Mouse (Mus musculus): Measurements from ENCODE around the gene Synj2. TPM values are rescaled to one million over a fixed set of nuclear protein-coding genes. Genes with fewer than 3 reads are reported as not detected.

The Synj2 gene
- polyA plus RNA-seq, 1 experiment: 11.2 TPM

DNA sequence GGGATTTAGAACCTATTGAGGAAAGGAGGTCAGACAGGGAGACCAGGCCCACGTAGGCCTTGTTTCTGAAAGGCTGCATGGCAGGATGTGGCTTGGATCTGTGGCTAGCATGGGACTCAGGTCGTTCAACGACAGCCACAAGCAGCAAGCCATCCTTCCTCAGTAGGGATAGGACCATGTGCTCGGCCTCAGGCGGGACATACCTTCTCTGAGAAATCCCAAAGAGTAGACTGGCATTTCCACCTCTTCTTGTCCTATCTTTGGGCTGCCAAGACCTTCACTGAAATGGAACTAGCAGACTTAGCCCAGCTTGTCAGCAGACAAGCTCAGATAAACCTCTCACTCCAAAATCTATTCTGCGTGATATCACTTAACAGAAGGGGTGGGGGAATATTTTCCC lies 62.6 kb downstream of the Synj2 start:
- Histone ChIP-seq H3K27ac (ENCODE audit: insufficient read depth, low read depth, low read length) (no peak overlapping the region), H3K4me3 (ENCODE audit: insufficient read depth, low read length) (no peak overlapping the region), H3K4me1 (ENCODE audit: control insufficient read depth, insufficient read depth, low read length) (peaks cover 59% of the 10 kb centered on the region)
- TF ChIP-seq POLR2A (IDR thresholded peaks at IDR 0.05; ENCODE audit: borderline replicate concordance, low read depth, low read length): no peak
- TF ChIP-seq CTCF (IDR thresholded peaks at IDR 0.05; ENCODE audit: low read depth, low read length): no peak

- TF ChIP-seq CTCF (IDR thresholded peaks at IDR 0.05; ENCODE audit: low read depth, low read length) (no peak), POLR2A (IDR thresholded peaks at IDR 0.05; ENCODE audit: borderline replicate concordance, low read depth, low read length) (no peak)
- H3K27ac ChIP-seq (ENCODE audit: insufficient read depth, low read depth, low read length): peak overlapping the region; percentile 91
- 0 out of 2 replicates have a peak overlapping the region, but pooled peaks have one; percentile 2 for H3K4me3 ChIP-seq (ENCODE audit: insufficient read depth, low read length)
- H3K4me1 ChIP-seq (ENCODE audit: control insufficient read depth, insufficient read depth, low read length): peaks cover 66% of the 10 kb centered on the region
These were observed 64.2 kb downstream of the Synj2 start for GRCm38 (mm10) chr17:6005246-6005637.

DNA sequence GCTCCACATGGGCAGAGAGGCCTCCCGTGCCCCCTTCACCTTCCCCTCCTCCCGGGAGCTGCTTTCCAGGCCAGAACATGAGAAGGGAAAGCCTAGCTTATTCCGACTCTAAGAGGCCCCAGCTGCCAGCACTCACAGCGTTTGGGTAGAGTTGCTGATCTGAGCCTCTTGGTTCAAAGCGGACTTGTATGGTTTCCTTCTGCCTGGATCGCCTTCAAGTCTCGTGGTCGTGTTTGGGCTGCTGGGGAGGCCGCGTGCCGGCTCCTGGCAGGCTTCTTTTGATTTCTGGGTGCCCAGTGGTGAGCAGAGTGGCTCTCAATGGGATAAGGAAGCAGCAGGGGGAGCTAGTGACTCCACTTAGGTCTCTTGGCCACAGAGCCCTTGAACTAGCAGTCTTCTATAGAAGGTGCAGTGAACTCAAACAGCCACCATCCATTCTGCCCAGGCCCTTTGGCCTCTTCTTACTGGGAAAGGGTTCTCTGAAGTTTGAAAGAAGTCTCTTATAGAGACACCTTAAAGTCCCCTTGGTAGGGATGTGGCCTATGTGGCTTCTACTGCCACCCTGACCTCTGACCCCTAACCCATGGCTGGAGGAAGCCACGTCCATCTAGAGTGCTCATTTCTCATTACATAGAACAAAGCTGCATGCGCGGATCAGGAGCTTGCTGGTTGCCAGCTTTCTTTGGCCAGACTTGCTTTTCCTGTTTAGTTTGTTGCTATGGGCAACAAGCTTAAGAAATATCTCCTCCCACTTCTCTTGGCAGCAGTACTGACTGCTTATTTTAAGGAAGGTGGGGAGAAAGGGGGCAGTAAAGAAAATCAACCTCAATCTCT lies 64.8 kb downstream of the Synj2 start:
- TF ChIP-seq CTCF (IDR thresholded peaks at IDR 0.05; ENCODE audit: low read depth, low read length) (no peak; the same call in 1 of the 2 replicates), POLR2A (IDR thresholded peaks at IDR 0.05; ENCODE audit: borderline replicate concordance, low read depth, low read length) (no peak)
- Histone ChIP-seq H3K4me1 (ENCODE audit: control insufficient read depth, insufficient read depth, low read length) (peaks cover 62% of the 10 kb centered on the region), H3K27ac (ENCODE audit: insufficient read depth, low read depth, low read length) (peak overlapping the region; percentile 91), H3K4me3 (ENCODE audit: insufficient read depth, low read length) (0 out of 2 replicates have a peak overlapping the region, but pooled peaks have one; percentile 2)

DNA sequence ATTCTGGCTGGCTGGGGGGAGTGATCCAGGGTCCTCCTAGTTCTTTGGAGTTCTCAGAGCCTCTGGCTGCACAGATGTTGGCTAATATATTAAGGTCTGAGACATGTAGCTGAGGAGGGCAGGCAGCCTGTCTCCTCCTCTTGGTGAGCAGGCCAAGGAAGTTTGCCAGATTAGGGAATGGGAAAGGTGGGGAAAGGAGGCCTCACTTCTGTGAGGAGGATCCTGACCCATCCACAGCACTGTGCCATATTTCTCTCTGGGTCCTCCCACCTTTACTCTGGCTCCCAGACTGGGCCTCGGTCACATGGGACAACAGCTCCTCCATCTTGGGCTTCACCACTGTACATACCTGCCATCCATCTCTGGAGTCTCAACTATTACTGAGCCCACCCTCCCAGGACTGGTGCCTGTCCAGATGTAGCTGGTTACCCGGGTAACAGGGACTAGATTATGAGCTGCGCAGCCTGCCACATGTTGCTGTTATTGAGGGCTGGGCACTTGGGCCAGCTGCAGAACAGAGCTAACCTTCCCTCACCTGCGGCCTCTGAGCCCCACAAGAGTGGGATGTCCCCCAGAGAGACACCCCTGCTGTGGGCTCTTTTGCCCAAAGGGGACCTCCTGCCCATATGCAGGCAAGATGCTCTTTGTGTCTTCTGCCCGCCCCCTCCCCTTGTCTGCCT lies 66.2 kb downstream of the Synj2 start:
- no peak for TF ChIP-seq POLR2A (IDR thresholded peaks at IDR 0.05; ENCODE audit: borderline replicate concordance, low read depth, low read length)
- TF ChIP-seq CTCF (IDR thresholded peaks at IDR 0.05; ENCODE audit: low read depth, low read length): no peak
- Histone ChIP-seq H3K4me1 (ENCODE audit: control insufficient read depth, insufficient read depth, low read length) (peaks cover 51% of the 10 kb centered on the region), H3K4me3 (ENCODE audit: insufficient read depth, low read length) (peak overlapping the region; percentile 26; the same call in 1 of the 2 replicates), H3K27ac (ENCODE audit: insufficient read depth, low read depth, low read length) (peak overlapping the region; percentile 97)

DNA sequence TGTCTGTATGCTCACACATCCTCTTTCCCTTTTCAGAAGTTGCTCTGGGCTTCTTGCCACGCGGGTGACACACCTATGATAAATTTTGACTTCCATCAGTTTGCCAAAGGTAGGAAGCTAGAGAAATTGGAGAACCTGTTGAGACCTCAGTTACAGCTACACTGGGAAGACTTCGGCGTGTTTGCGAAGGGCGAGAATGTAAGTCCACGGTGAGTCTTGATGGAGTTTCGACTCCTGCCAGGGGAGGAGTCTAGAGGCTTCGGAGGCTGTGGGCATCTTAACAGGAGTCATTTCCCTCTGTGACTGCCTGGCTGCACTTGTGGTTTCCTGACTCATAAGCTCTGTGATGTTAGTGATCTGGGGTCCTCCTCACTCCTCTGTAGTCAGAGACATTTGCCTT lies 66.8 kb downstream of the Synj2 start:
- H3K4me3 ChIP-seq (ENCODE audit: insufficient read depth, low read length): peak overlapping the region; percentile 26
- H3K4me1 ChIP-seq (ENCODE audit: control insufficient read depth, insufficient read depth, low read length): peaks cover 45% of the 10 kb centered on the region
- no peak for TF ChIP-seq POLR2A (IDR thresholded peaks at IDR 0.05; ENCODE audit: borderline replicate concordance, low read depth, low read length)
- no peak for TF ChIP-seq CTCF (IDR thresholded peaks at IDR 0.05; ENCODE audit: low read depth, low read length)
- peak overlapping the region; percentile 97 for H3K27ac ChIP-seq (ENCODE audit: insufficient read depth, low read depth, low read length)

GRCm38 (mm10) chr17:6008590-6008989 lies 67.5 kb downstream of the Synj2 start:
- H3K4me3 ChIP-seq (ENCODE audit: insufficient read depth, low read length): no peak overlapping the region; the same call in 1 of the 2 replicates
- TF ChIP-seq CTCF (IDR thresholded peaks at IDR 0.05; ENCODE audit: low read depth, low read length): no peak
- TF ChIP-seq POLR2A (IDR thresholded peaks at IDR 0.05; ENCODE audit: borderline replicate concordance, low read depth, low read length): no peak
- H3K4me1 ChIP-seq (ENCODE audit: control insufficient read depth, insufficient read depth, low read length): peaks cover 43% of the 10 kb centered on the region
- H3K27ac ChIP-seq (ENCODE audit: insufficient read depth, low read depth, low read length): peak overlapping the region; percentile 97

GRCm38 (mm10) chr17:6009606-6010005 lies 68.5 kb downstream of the Synj2 start:
- peaks cover 46% of the 10 kb centered on the region for H3K4me1 ChIP-seq (ENCODE audit: control insufficient read depth, insufficient read depth, low read length)
- TF ChIP-seq POLR2A (IDR thresholded peaks at IDR 0.05; ENCODE audit: borderline replicate concordance, low read depth, low read length) (no peak), CTCF (IDR thresholded peaks at IDR 0.05; ENCODE audit: low read depth, low read length) (no peak)
- peak overlapping the region; percentile 97 for H3K27ac ChIP-seq (ENCODE audit: insufficient read depth, low read depth, low read length)
- no peak overlapping the region for H3K4me3 ChIP-seq (ENCODE audit: insufficient read depth, low read length)

GRCm38 (mm10) chr17:6013079-6013478 lies 72.0 kb downstream of the Synj2 start:
- H3K4me1 ChIP-seq (ENCODE audit: control insufficient read depth, insufficient read depth, low read length): peaks cover 48% of the 10 kb centered on the region

GRCm38 (mm10) chr17:6014985-6015384 lies 73.9 kb downstream of the Synj2 start:
- no peak for TF ChIP-seq CTCF (IDR thresholded peaks at IDR 0.05; ENCODE audit: low read depth, low read length)
- TF ChIP-seq POLR2A (IDR thresholded peaks at IDR 0.05; ENCODE audit: borderline replicate concordance, low read depth, low read length): no peak
- no peak overlapping the region for H3K4me3 ChIP-seq (ENCODE audit: insufficient read depth, low read length)
- peak overlapping the region; percentile 3; the same call in 1 of the 2 replicates for H3K27ac ChIP-seq (ENCODE audit: insufficient read depth, low read depth, low read length)
- H3K4me1 ChIP-seq (ENCODE audit: control insufficient read depth, insufficient read depth, low read length): peaks cover 31% of the 10 kb centered on the region

More at GRCm38 (mm10) chr17:6013079-6013478, 72.0 kb downstream of the Synj2 start:
- no peak overlapping the region for H3K4me3 ChIP-seq (ENCODE audit: insufficient read depth, low read length)
- H3K27ac ChIP-seq (ENCODE audit: insufficient read depth, low read depth, low read length): no peak overlapping the region
- TF ChIP-seq CTCF (IDR thresholded peaks at IDR 0.05; ENCODE audit: low read depth, low read length) (no peak), POLR2A (IDR thresholded peaks at IDR 0.05; ENCODE audit: borderline replicate concordance, low read depth, low read length) (no peak)
